Mouse (Mus musculus): ENCODE data around the gene Wwox. TPM values are rescaled to one million over a fixed set of nuclear protein-coding genes. Genes with fewer than 3 reads are reported as not detected.

Gene Wwox
- polyA plus RNA-seq (2012; rRNA removed) = 6.9 and 8.0 TPM in 2 replicates

DNA sequence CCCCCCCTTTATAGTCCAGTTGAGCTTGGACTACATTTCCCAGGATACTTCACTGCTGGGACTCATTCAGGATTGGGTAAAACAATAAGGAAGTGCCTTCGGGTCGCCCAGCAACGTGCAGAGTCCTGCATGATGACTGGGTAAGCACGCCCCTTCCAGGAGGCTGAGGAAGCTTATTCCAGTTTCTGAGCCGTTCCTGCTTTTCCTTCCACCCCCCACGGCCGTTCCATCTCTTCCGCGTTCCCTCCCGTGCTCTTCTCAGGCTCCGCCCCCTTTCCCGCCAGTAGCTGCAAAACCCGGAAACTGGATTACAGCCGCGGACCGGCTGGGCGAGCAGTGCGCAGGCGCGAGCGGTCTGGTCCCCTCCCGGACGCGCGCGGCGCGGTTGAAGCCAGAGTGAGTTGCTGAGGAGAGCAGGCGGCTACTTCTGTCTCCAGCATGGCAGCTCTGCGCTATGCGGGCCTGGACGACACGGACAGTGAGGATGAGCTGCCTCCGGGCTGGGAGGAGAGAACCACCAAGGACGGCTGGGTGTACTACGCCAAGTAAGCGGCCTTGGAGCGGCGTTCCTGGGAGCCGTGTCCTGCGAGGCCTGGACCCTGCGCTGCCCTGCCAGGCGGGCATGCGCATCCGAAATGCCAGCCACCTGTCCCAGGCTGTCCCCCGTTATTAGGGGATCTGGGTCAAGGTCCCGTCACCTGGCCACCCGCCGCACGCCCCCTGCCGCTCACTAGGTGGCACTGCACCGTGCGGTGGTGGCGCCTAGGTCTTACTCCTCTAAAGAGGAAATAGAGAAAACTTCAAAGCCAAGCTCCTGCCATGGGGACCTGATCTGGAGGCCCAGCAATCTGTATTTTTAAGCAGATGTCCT, at the start of gene Wwox:
Gene Wwox (plus strand): TSS at position 322 of the 871 bp plus-strand sequence.

GRCm38 (mm10) chr8:114417786-114418185, 21.7 kb upstream of the Wwox start, which contains the start of gene Clec3a:
Clec3a (plus strand) TSS chr8:114418086.

Other genes with a start within 250 kb of the Wwox start
- 2.3 and 2.5 TPM in 2 replicates for gene Vat1l, start 234.0 kb upstream of the Wwox start, polyA plus RNA-seq (2012; rRNA removed)
- not detected in 2 replicates for gene Clec3a, start 21.6 kb upstream of the Wwox start, polyA plus RNA-seq (2012; rRNA removed)

All from colon, adult 2 months (tissue).